Mouse (Mus musculus) midbrain, postnatal 0 days (tissue): ENCODE results near the gene Cd300e. TPM values are rescaled to one million over a fixed set of nuclear protein-coding genes. Genes with fewer than 3 reads are reported as not detected.

ENCODE experiments used
- ATAC-seq: fragments of 200-750 bp; cut with Nextera tagmentation; 2 replicates; pipeline ENCODE4 v1.8.0; 2017; ENCODE audit warnings: moderate number of reproducible peaks, mild to moderate bottlenecking, moderate TSS enrichment, moderate library complexity; ENCODE audit not compliant: low FRiP score
- DNase-seq: peaks from one replicate; pipeline ENCODE4 v3.0.0-alpha.2; 2015; ENCODE audit warnings: low spot score
- H3K27ac ChIP-seq: fragments of 300-500 bp; sonication (generic); 2 replicates; pipeline ENCODE4 v1.5.1; 2014; ENCODE audit warnings: low read depth, mild to moderate bottlenecking, low read length, mixed read lengths
- H3K27me3 ChIP-seq: fragments of 300-500 bp; sonication (generic); 2 replicates; pipeline ENCODE4 v1.6.1; 2014; ENCODE audit warnings: low read length, control low read depth, mixed read lengths; ENCODE audit not compliant: insufficient read depth
- H3K36me3 ChIP-seq: fragments of 300-500 bp; sonication (generic); 2 replicates; pipeline ENCODE4 v1.6.1; 2014; ENCODE audit warnings: low read length, control low read depth, mixed read lengths; ENCODE audit not compliant: insufficient read depth
- H3K4me1 ChIP-seq: fragments of 300-500 bp; sonication (generic); 2 replicates; pipeline ENCODE4 v1.6.1; 2014; ENCODE audit warnings: mild to moderate bottlenecking, control low read depth, antibody characterized with exemption, low read length, mixed read lengths; ENCODE audit not compliant: insufficient read depth
- H3K4me2 ChIP-seq: fragments of 300-500 bp; sonication (generic); 2 replicates; pipeline ENCODE4 v1.6.1; 2014; ENCODE audit warnings: low read depth, mild to moderate bottlenecking, low read length, mixed read lengths; ENCODE audit not compliant: poor library complexity, severe bottlenecking
- H3K4me3 ChIP-seq: fragments of 300-500 bp; sonication (generic); 2 replicates; pipeline ENCODE4 v1.5.1; 2014; ENCODE audit warnings: low read depth, mild to moderate bottlenecking, low read length, moderate library complexity
- H3K9ac ChIP-seq: fragments of 300-500 bp; sonication (generic); replicated peaks from 2 replicates; pipeline ENCODE4 v1.6.1; 2014; ENCODE audit warnings: mild to moderate bottlenecking, low read length, moderate library complexity, mixed read lengths; ENCODE audit not compliant: poor library complexity, severe bottlenecking
- H3K9me3 ChIP-seq: fragments of 300-500 bp; sonication (generic); 2 replicates; pipeline ENCODE4 v1.6.1; 2016; ENCODE audit warnings: low read length, control low read depth
- CTCF ChIP-seq: IDR thresholded peaks from 2 replicates; pipeline ENCODE4 v1.5.1; 2016; ENCODE audit warnings: antibody characterized with exemption, mild to moderate bottlenecking
- WGBS: fragments of 180-500 bp; shearing (Covaris S2); extraction: QIAGEN DNeasy Blood & Tissue Kit; methylation state at CpG from one replicate; pipeline ENCODE4 v1.1.7; 2014; 5-methylcytosine and 5-hydroxymethylcytosine counted together
- polyA plus RNA-seq: library from polyadenylated mRNA; unstranded; fragments of >200 nt; fragmentation: Nextera tagmentation; extraction: Ambion mirVana; gene quantifications from 2 replicates; pipeline ENCODE4 v1.2.1, GENCODE M21; 2015
- total RNA-seq: library from RNA; depleted of rRNA; stranded (reverse); fragments of >200 nt; gene quantifications from 2 replicates; pipeline ENCODE4 v1.2.3, GENCODE M21; 2014

The Cd300e gene
- total and polyA plus RNA-seq, 2 experiments from 2014 or later = 0.10 TPM; not detected in 1

GRCm38 (mm10) chr11:115084595-115084994 is 22.6 kb upstream of the Cd300e start:
- 19% methylated on average over 12 of the region's 12 CpGs for WGBS

GRCm38 (mm10) chr11:115083376-115084139 is 21.6 kb upstream of the Cd300e start:
- Histone ChIP-seq H3K27ac (no peak overlapping the region), H3K4me3 (no peak overlapping the region), H3K4me1 (0 out of 2 replicates have a peak, but pooled peaks cover 5% of the 10 kb centered on the region), H3K36me3 (no peaks in the 10 kb centered on the region), H3K27me3 (peaks cover 5% of the 10 kb centered on the region; the same call in 1 of the 2 replicates), H3K4me2 (no peak overlapping the region), H3K9ac (no peak overlapping the region), H3K9me3 (no peaks in the 10 kb centered on the region)
- ATAC-seq (peak; percentile 68), DNase-seq (peak; percentile 87)
- WGBS = 35% methylated on average over 18 of the region's 18 CpGs
- peak; percentile 99 for TF ChIP-seq CTCF

More at GRCm38 (mm10) chr11:115084595-115084994, 22.6 kb upstream of the Cd300e start:
- no peak for ATAC-seq
- H3K9me3 ChIP-seq = no peaks in the 10 kb centered on the region
- no peaks in the 10 kb centered on the region for H3K36me3 ChIP-seq
- H3K27me3 ChIP-seq = peaks cover 5% of the 10 kb centered on the region; the same call in 1 of the 2 replicates
- H3K4me2 ChIP-seq = no peak overlapping the region
- H3K4me3 ChIP-seq = no peak overlapping the region
- 0 out of 2 replicates have a peak, but pooled peaks cover 5% of the 10 kb centered on the region for H3K4me1 ChIP-seq
- TF ChIP-seq CTCF = no peak
- H3K27ac ChIP-seq = no peak overlapping the region
- DNase-seq = no peak
- H3K9ac ChIP-seq = no peak overlapping the region

GRCm38 (mm10) chr11:115082196-115082595 is 20.2 kb upstream of the Cd300e start:
- DNase-seq (no peak), ATAC-seq (no peak)
- Histone ChIP-seq H3K36me3 (no peaks in the 10 kb centered on the region), H3K9ac (no peak overlapping the region), H3K4me3 (no peak overlapping the region), H3K27me3 (peaks cover 5% of the 10 kb centered on the region; the same call in 1 of the 2 replicates), H3K4me2 (no peak overlapping the region), H3K4me1 (0 out of 2 replicates have a peak, but pooled peaks cover 5% of the 10 kb centered on the region), H3K9me3 (no peaks in the 10 kb centered on the region), H3K27ac (no peak overlapping the region)
- 78% methylated on average over 6 of the region's 6 CpGs for WGBS
- no peak for TF ChIP-seq CTCF

GRCm38 (mm10) chr11:115081373-115081772 is 19.4 kb upstream of the Cd300e start:
- Histone ChIP-seq H3K9me3 (no peaks in the 10 kb centered on the region), H3K36me3 (no peaks in the 10 kb centered on the region), H3K9ac (no peak overlapping the region), H3K27me3 (peaks cover 5% of the 10 kb centered on the region; the same call in 1 of the 2 replicates), H3K4me3 (no peak overlapping the region), H3K4me1 (0 out of 2 replicates have a peak, but pooled peaks cover 5% of the 10 kb centered on the region), H3K27ac (no peak overlapping the region), H3K4me2 (no peak overlapping the region)
- WGBS = 70% methylated on average over 3 of the region's 3 CpGs
- DNase-seq (no peak), ATAC-seq (no peak)
- no peak for TF ChIP-seq CTCF

- 39% methylated on average over 13 of the region's 13 CpGs for WGBS
- peak; percentile 93 for TF ChIP-seq CTCF
These were observed 18.9 kb upstream of the Cd300e start for GRCm38 (mm10) chr11:115080886-115081285.

GRCm38 (mm10) chr11:115078680-115079079 is 16.7 kb upstream of the Cd300e start:
- Histone ChIP-seq H3K9me3 (no peaks in the 10 kb centered on the region), H3K4me2 (no peak overlapping the region), H3K9ac (no peak overlapping the region), H3K27ac (no peak overlapping the region), H3K27me3 (peaks cover under 1% of the 10 kb centered on the region; the same call in 1 of the 2 replicates), H3K4me1 (no peaks in the 10 kb centered on the region), H3K36me3 (no peaks in the 10 kb centered on the region), H3K4me3 (no peak overlapping the region)
- DNase-seq = no peak
- no peak for ATAC-seq
- no peak for TF ChIP-seq CTCF
- 80% methylated on average over 5 of the region's 5 CpGs for WGBS

More at GRCm38 (mm10) chr11:115080886-115081285, 18.9 kb upstream of the Cd300e start:
- Histone ChIP-seq H3K36me3 (no peaks in the 10 kb centered on the region), H3K9me3 (no peaks in the 10 kb centered on the region), H3K27ac (no peak overlapping the region), H3K4me2 (no peak overlapping the region), H3K27me3 (peaks cover 5% of the 10 kb centered on the region; the same call in 1 of the 2 replicates), H3K4me3 (no peak overlapping the region), H3K9ac (no peak overlapping the region), H3K4me1 (0 out of 2 replicates have a peak, but pooled peaks cover 5% of the 10 kb centered on the region)
- peak; percentile 81 for DNase-seq
- no peak for ATAC-seq
